In genomic region chr6:133706712-133707111, GRCm38 (mm10) we compare ENCODE assay signal across 8 mouse cellular contexts.
DNase-seq lines count a peak whose midpoint lies in the region; ATAC-seq and TF ChIP-seq lines count a peak whose summit lies in the region.
"Not testable (repeated sequence)": the region's sequence is repeated elsewhere in the genome, so short reads cannot be mapped to it uniquely, and the experiment has no call there.

No protein-coding gene starts in this region.

- H3K4me2 ChIP-seq in hindbrain, embryonic 12.5 days (replicated peaks), result 0 out of 2 replicates have a peak overlapping the region, but pooled peaks have one; percentile 13
- 0 out of 2 replicates have a peak overlapping the region, but pooled peaks have one; percentile 21 for H3K4me2 ChIP-seq in liver, embryonic 13.5 days
- H3K4me2 ChIP-seq in midbrain, postnatal 0 days (ENCODE audit: low read depth, low read length, poor library complexity, severe bottlenecking), result not testable (repeated sequence)
- peak overlapping the region; percentile 43 for H3K4me2 ChIP-seq in stomach, embryonic 16.5 days (ENCODE audit: low read depth, low read length)

- H3K9me3 ChIP-seq in hindbrain, embryonic 12.5 days (replicated peaks); liver, embryonic 13.5 days (replicated peaks); midbrain, postnatal 0 days (ENCODE audit: low read length); stomach, embryonic 16.5 days (replicated peaks; ENCODE audit: control insufficient read depth, low read length): not testable (repeated sequence)

- H3K4me3 ChIP-seq in hindbrain, embryonic 12.5 days; liver, embryonic 13.5 days (replicated peaks); midbrain, postnatal 0 days (ENCODE audit: low read depth, low read length): not testable (repeated sequence)
- H3K4me3 ChIP-seq in stomach, embryonic 16.5 days (replicated peaks; ENCODE audit: low read length), result peak overlapping the region; percentile 21; the same call in 1 of the 2 replicates

- H3K27me3 ChIP-seq in hindbrain, embryonic 12.5 days; liver, embryonic 13.5 days; midbrain, postnatal 0 days (ENCODE audit: insufficient read depth, low read length); stomach, embryonic 16.5 days (ENCODE audit: control insufficient read depth, insufficient read depth, low read length): not testable (repeated sequence)

- DNase-seq in ES-CJ7 (ENCODE audit: low read depth, low spot score), result peak; percentile 51
- peak; percentile 1 for DNase-seq in cerebellum, adult 9-10 months
- DNase-seq in frontal cortex, postnatal 36 days (ENCODE audit: low spot score in 2 of 2), result peak; percentile 1 to 4
- peak; percentile 5 to 69 for DNase-seq in kidney, postnatal 36 days
- peak; percentile 3 for DNase-seq in liver, embryonic 13.5 days
- DNase-seq in midbrain, postnatal 0 days (ENCODE audit: low spot score), result not testable (repeated sequence)

- not testable (repeated sequence) for H3K27ac ChIP-seq in hindbrain, embryonic 12.5 days; liver, embryonic 13.5 days; midbrain, postnatal 0 days (ENCODE audit: low read depth, low read length); stomach, embryonic 16.5 days (ENCODE audit: low read length)

- ATAC-seq in hindbrain, embryonic 12.5 days (ENCODE audit: low FRiP score); liver, embryonic 13.5 days (ENCODE audit: low read depth); midbrain, postnatal 0 days (ENCODE audit: low FRiP score); stomach, embryonic 16.5 days (ENCODE audit: insufficient read depth, low FRiP score): not testable (repeated sequence)

- peak; percentile 73 for TF ChIP-seq CTCF in midbrain, postnatal 0 days (IDR thresholded peaks at IDR 0.05)

- not testable (repeated sequence) for H3K4me1 ChIP-seq in hindbrain, embryonic 12.5 days; liver, embryonic 13.5 days (replicated peaks); midbrain, postnatal 0 days (ENCODE audit: insufficient read depth, low read length); stomach, embryonic 16.5 days (ENCODE audit: control insufficient read depth, insufficient read depth, low read length)

- H3K9ac ChIP-seq in hindbrain, embryonic 12.5 days; liver, embryonic 13.5 days; midbrain, postnatal 0 days (replicated peaks; ENCODE audit: low read length, poor library complexity, severe bottlenecking); stomach, embryonic 16.5 days (ENCODE audit: low read length): not testable (repeated sequence)

- whole genome bisulfite sequencing in hindbrain, embryonic 12.5 days, result 3% methylated on average over 8 of the region's 8 CpGs
- WGBS in liver, embryonic 13.5 days (ENCODE audit: insufficient replicate concordance), result 2% methylated on average over 8 of the region's 8 CpGs
- WGBS in midbrain, postnatal 0 days, result 4% methylated on average over 8 of the region's 8 CpGs
- 3% methylated on average over 8 of the region's 8 CpGs for WGBS in stomach, embryonic 16.5 days

- not testable (repeated sequence) for H3K36me3 ChIP-seq in hindbrain, embryonic 12.5 days; liver, embryonic 13.5 days; midbrain, postnatal 0 days (ENCODE audit: insufficient read depth, low read length); stomach, embryonic 16.5 days (ENCODE audit: control insufficient read depth, insufficient read depth, low read length)
